Mouse (Mus musculus) megakaryocyte, embryonic 14.5 days (primary cell): ENCODE measurements around the gene Adcy9.

Source experiments
- FLI1 ChIP-seq: IDR thresholded peaks from 2 replicates; pipeline ENCODE4 v1.6.1; 2012; ENCODE audit warnings: low read length, inconsistent platforms, mixed read lengths
- GATA1 ChIP-seq: IDR thresholded peaks from 3 replicates; pipeline ENCODE4 v1.6.1; 2012; ENCODE audit warnings: mixed read lengths, low read length, inconsistent platforms, borderline replicate concordance

- TF ChIP-seq GATA1 = no peak
- no peak for TF ChIP-seq FLI1
Measured at GRCm38 (mm10) chr16:4417455-4417854, 2.8 kb downstream of the Adcy9 start.
